Mouse (Mus musculus): ENCODE measurements around the gene Agrn. TPM values are rescaled to one million over a fixed set of nuclear protein-coding genes. Genes with fewer than 3 reads are reported as not detected.
A peak's percentile ranks its signal among the peaks of the same experiment; 100 is the strongest.

The Agrn gene
- polyA plus RNA-seq, 1 experiment from 2014 or later, result 142 TPM

GRCm38 (mm10) chr4:156208872-156209271 lies 11.6 kb upstream of the Agrn start:
- Histone ChIP-seq H3K4me1 (ENCODE audit: control insufficient read depth, insufficient read depth, low read length) (peaks cover 5% of the 10 kb centered on the region), H3K4me3 (replicated peaks; ENCODE audit: low read depth, low read length) (no peak overlapping the region), H3K9me3 (ENCODE audit: control insufficient read depth, low read length) (no peaks in the 10 kb centered on the region), H3K36me3 (ENCODE audit: control insufficient read depth, insufficient read depth, low read length) (no peaks in the 10 kb centered on the region), H3K9ac (replicated peaks; ENCODE audit: low read length) (no peak overlapping the region), H3K4me2 (ENCODE audit: low read length) (no peak overlapping the region), H3K27me3 (ENCODE audit: control insufficient read depth, insufficient read depth, low read length) (no peaks in the 10 kb centered on the region), H3K27ac (replicated peaks; ENCODE audit: low read depth, low read length) (no peak overlapping the region)
- WGBS, result 90% methylated on average over 4 of the region's 4 CpGs
- ATAC-seq (ENCODE audit: low FRiP score, low TSS enrichment), result no peak
- DNase-seq, result no peak

- peak; percentile 71 for DNase-seq
- peak overlapping the region; percentile 70 for H3K27ac ChIP-seq (replicated peaks; ENCODE audit: low read depth, low read length)
These were observed 6.3 kb upstream of the Agrn start for GRCm38 (mm10) chr4:156203413-156204131.

GRCm38 (mm10) chr4:156203001-156203412 lies 5.7 kb upstream of the Agrn start, which contains the start of gene AW011738:
Gene AW011738, plus strand, starts transcription at chr4:156203304.
- H3K4me1 ChIP-seq (ENCODE audit: control insufficient read depth, insufficient read depth, low read length), result peaks cover 17% of the 10 kb centered on the region
- DNase-seq (peak; percentile 82), ATAC-seq (ENCODE audit: low FRiP score, low TSS enrichment) (peak; percentile 79)
- H3K9ac ChIP-seq (replicated peaks; ENCODE audit: low read length), result peak within 1 kb of the TSS; percentile 63
- H3K4me2 ChIP-seq (ENCODE audit: low read length), result peak within 1 kb of the TSS; percentile 94
- peak within 1 kb of the TSS; percentile 70 for H3K27ac ChIP-seq (replicated peaks; ENCODE audit: low read depth, low read length)
- H3K9me3 ChIP-seq (ENCODE audit: control insufficient read depth, low read length), result no peaks in the 10 kb centered on the region
- H3K4me3 ChIP-seq (replicated peaks; ENCODE audit: low read depth, low read length), result peak within 1 kb of the TSS; percentile 51
- peaks cover 5% of the 10 kb centered on the region; the same call in 1 of the 2 replicates for H3K27me3 ChIP-seq (ENCODE audit: control insufficient read depth, insufficient read depth, low read length)
- WGBS, result under 1% methylated on average over 35 of the region's 39 CpGs
- no peaks in the 10 kb centered on the region for H3K36me3 ChIP-seq (ENCODE audit: control insufficient read depth, insufficient read depth, low read length)

More at GRCm38 (mm10) chr4:156203413-156204131, 6.3 kb upstream of the Agrn start:
- ATAC-seq (ENCODE audit: low FRiP score, low TSS enrichment), result peak; percentile 43; the same call in 1 of the 2 replicates
- Histone ChIP-seq H3K4me2 (ENCODE audit: low read length) (peak overlapping the region; percentile 94), H3K4me1 (ENCODE audit: control insufficient read depth, insufficient read depth, low read length) (peaks cover 17% of the 10 kb centered on the region), H3K36me3 (ENCODE audit: control insufficient read depth, insufficient read depth, low read length) (no peaks in the 10 kb centered on the region), H3K27me3 (ENCODE audit: control insufficient read depth, insufficient read depth, low read length) (peaks cover 5% of the 10 kb centered on the region; the same call in 1 of the 2 replicates), H3K9me3 (ENCODE audit: control insufficient read depth, low read length) (no peaks in the 10 kb centered on the region), H3K4me3 (replicated peaks; ENCODE audit: low read depth, low read length) (peak overlapping the region; percentile 51), H3K9ac (replicated peaks; ENCODE audit: low read length) (peak overlapping the region; percentile 63)
- WGBS, result under 1% methylated on average over 49 of the region's 49 CpGs

DNA sequence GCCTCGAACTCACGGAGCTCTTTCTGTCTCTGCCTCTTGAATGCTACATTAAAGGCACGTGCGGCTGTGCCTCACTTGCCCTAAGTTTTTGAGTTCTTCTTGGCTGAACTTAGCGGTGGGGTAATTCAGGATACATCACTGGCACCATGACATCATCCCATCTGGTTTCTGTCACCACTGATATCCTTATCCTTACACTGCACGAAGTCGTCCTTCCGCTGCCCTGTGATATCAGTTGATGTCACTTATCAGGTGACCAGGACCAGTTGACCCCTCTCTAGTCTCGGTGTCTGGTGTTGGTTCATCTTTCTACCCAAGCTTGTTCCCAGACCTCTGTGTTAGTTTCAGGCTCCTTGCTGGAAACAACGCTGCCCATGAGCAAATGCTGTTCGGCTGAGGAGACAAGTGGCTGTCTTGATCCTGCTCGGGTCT lies 5.2 kb upstream of the Agrn start:
- Histone ChIP-seq H3K4me3 (replicated peaks; ENCODE audit: low read depth, low read length) (peak overlapping the region; percentile 51), H3K36me3 (ENCODE audit: control insufficient read depth, insufficient read depth, low read length) (no peaks in the 10 kb centered on the region), H3K27ac (replicated peaks; ENCODE audit: low read depth, low read length) (no peak overlapping the region; the same call in 1 of the 2 replicates), H3K9ac (replicated peaks; ENCODE audit: low read length) (peak overlapping the region; percentile 63; the same call in 1 of the 2 replicates), H3K4me1 (ENCODE audit: control insufficient read depth, insufficient read depth, low read length) (peaks cover 17% of the 10 kb centered on the region), H3K9me3 (ENCODE audit: control insufficient read depth, low read length) (no peaks in the 10 kb centered on the region), H3K27me3 (ENCODE audit: control insufficient read depth, insufficient read depth, low read length) (peaks cover 5% of the 10 kb centered on the region; the same call in 1 of the 2 replicates), H3K4me2 (ENCODE audit: low read length) (peak overlapping the region; percentile 94)
- DNase-seq, result no peak
- no peak for ATAC-seq (ENCODE audit: low FRiP score, low TSS enrichment)
- 46% methylated on average over 12 of the region's 12 CpGs for WGBS

DNA sequence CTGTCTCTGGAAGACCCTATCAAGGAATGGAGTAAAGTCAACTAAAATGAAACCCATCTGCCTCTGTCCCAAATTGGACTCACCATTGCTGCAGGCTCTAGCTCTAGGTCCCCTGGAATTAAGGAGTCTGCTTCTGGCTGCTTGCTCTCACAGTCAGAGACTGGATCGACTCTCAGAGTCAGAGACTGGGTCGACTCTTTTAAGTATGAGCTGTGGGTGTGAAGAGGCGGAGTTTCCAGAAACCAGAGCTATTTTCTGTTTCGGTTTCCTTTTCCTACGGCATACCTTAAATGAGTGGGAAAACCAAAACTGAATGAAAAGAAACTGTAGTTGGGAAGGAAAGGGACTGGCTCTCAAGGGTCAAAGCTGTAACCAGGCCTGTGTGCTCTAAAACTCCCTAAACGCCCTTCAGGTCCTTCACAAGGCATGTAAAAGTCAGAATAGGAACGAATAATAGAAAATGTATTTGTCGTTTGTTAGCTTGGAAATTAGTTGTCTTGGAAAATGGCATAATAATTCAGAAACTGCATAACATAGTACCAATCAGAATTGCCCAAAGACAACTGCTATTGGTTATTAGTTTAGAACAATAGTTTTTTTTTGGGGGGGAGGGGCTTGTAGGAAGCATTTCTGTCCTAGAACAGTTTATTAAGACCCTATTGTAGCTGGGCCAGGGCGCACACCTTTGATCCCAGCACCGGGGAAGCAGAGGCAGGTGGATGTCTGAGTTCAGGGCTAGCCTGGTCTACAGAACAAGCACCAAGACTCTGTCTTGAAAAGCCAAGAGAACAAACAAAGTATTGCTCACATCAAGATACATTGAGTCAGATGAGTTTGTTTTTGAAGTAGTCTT lies 3.6 kb upstream of the Agrn start, which contains the start of gene Isg15:
TSS of gene Isg15 (minus strand) at position 196 of the 853 bp plus-strand sequence.
- 70% methylated on average over 10 of the region's 10 CpGs for WGBS
- no peak within 1 kb of the TSS for H3K4me2 ChIP-seq (ENCODE audit: low read length)
- DNase-seq, result no peak
- H3K9ac ChIP-seq (replicated peaks; ENCODE audit: low read length), result no peak within 1 kb of the TSS
- peaks cover 17% of the 10 kb centered on the region for H3K4me1 ChIP-seq (ENCODE audit: control insufficient read depth, insufficient read depth, low read length)
- H3K27me3 ChIP-seq (ENCODE audit: control insufficient read depth, insufficient read depth, low read length), result peaks cover 5% of the 10 kb centered on the region; the same call in 1 of the 2 replicates
- H3K27ac ChIP-seq (replicated peaks; ENCODE audit: low read depth, low read length), result no peak within 1 kb of the TSS
- no peak within 1 kb of the TSS for H3K4me3 ChIP-seq (replicated peaks; ENCODE audit: low read depth, low read length)
- no peak for ATAC-seq (ENCODE audit: low FRiP score, low TSS enrichment)
- H3K9me3 ChIP-seq (ENCODE audit: control insufficient read depth, low read length), result no peaks in the 10 kb centered on the region
- H3K36me3 ChIP-seq (ENCODE audit: control insufficient read depth, insufficient read depth, low read length), result no peaks in the 10 kb centered on the region

- WGBS, result under 1% methylated on average over 26 of the region's 26 CpGs
- DNase-seq, result no peak
- Histone ChIP-seq H3K27ac (replicated peaks; ENCODE audit: low read depth, low read length) (peak overlapping the region; percentile 93), H3K36me3 (ENCODE audit: control insufficient read depth, insufficient read depth, low read length) (peaks cover 10% of the 10 kb centered on the region; the same call in 1 of the 2 replicates), H3K9ac (replicated peaks; ENCODE audit: low read length) (peak overlapping the region; percentile 59), H3K9me3 (ENCODE audit: control insufficient read depth, low read length) (no peaks in the 10 kb centered on the region), H3K4me1 (ENCODE audit: control insufficient read depth, insufficient read depth, low read length) (peaks cover 27% of the 10 kb centered on the region), H3K4me3 (replicated peaks; ENCODE audit: low read depth, low read length) (peak overlapping the region; percentile 90), H3K4me2 (ENCODE audit: low read length) (peak overlapping the region; percentile 88), H3K27me3 (ENCODE audit: control insufficient read depth, insufficient read depth, low read length) (no peaks in the 10 kb centered on the region)
- ATAC-seq (ENCODE audit: low FRiP score, low TSS enrichment), result peak; percentile 92
These were observed 529 bp upstream of the Agrn start for GRCm38 (mm10) chr4:156197829-156198205.

- no peak for ATAC-seq (ENCODE audit: low FRiP score, low TSS enrichment)
These were observed 1.1 kb downstream of the Agrn start for GRCm38 (mm10) chr4:156195927-156196870.

More at GRCm38 (mm10) chr4:156195927-156196870, 1.1 kb downstream of the Agrn start:
- Histone ChIP-seq H3K36me3 (ENCODE audit: control insufficient read depth, insufficient read depth, low read length) (peaks cover 27% of the 10 kb centered on the region), H3K9ac (replicated peaks; ENCODE audit: low read length) (peak overlapping the region; percentile 80), H3K9me3 (ENCODE audit: control insufficient read depth, low read length) (no peaks in the 10 kb centered on the region), H3K4me1 (ENCODE audit: control insufficient read depth, insufficient read depth, low read length) (peaks cover 29% of the 10 kb centered on the region), H3K4me3 (replicated peaks; ENCODE audit: low read depth, low read length) (peak overlapping the region; percentile 90), H3K27me3 (ENCODE audit: control insufficient read depth, insufficient read depth, low read length) (no peaks in the 10 kb centered on the region), H3K4me2 (ENCODE audit: low read length) (peak overlapping the region; percentile 88), H3K27ac (replicated peaks; ENCODE audit: low read depth, low read length) (peak overlapping the region; percentile 93)
- DNase-seq, result peak; percentile 83
- 3% methylated on average over 35 of the region's 35 CpGs for WGBS
